Mouse (Mus musculus) adrenal gland, postnatal 4 days (tissue): ENCODE results near the gene Aldh3b1. TPM values are rescaled to one million over a fixed set of nuclear protein-coding genes. Genes with fewer than 3 reads are reported as not detected.
"Not testable (repeated sequence)": the region's sequence is repeated elsewhere in the genome, so short reads cannot be mapped to it uniquely, and the experiment has no call there.

Experiments
- DNase-seq, 2 experiments: peaks; one replicate each; pipeline ENCODE4 v3.0.0; 2021 to 2022; ENCODE audit warnings: low spot score in 2 of 2, mixed read lengths in 2 of 2
- long read RNA-seq, 2 experiments: library from polyadenylated mRNA; stranded (forward); transcript quantifications; one replicate each; pipeline ENCODE4 v2.0.0; 2021
- total RNA-seq, 2 experiments: library from RNA; stranded (reverse); gene quantifications; 2 replicates each; pipeline ENCODE4 v1.2.3; 2021

The Aldh3b1 gene
- total RNA-seq = 100 to 1,000 TPM; 117 to 121 TPM
- long read RNA-seq, experiment 1, transcript Aldh3b1-201 (10 exons, 1,924 nt) = major isoform, 186 of 226 reads
- long read RNA-seq, experiment 1, partial matches to known transcripts = 18 of 226 reads
- long read RNA-seq, experiment 1, other reads (novel, unspliced or antisense) = 22 of 226 reads
- long read RNA-seq, experiment 2, transcript Aldh3b1-201 (10 exons, 1,924 nt) = major isoform, 191 of 265 reads
- long read RNA-seq, experiment 2, partial matches to known transcripts = 45 of 265 reads
- long read RNA-seq, experiment 2, other reads (novel, unspliced or antisense) = 29 of 265 reads

GRCm38 (mm10) chr19:3929211-3929941 is at the start of gene Aldh3b1:
Aldh3b1 (minus strand) TSS chr19:3929808.
- peak; percentile 85 to 92 for DNase-seq

GRCm38 (mm10) chr19:3975866-3976265 is 46.3 kb upstream of the Aldh3b1 start:
- no peak for DNase-seq

- not testable (repeated sequence) for DNase-seq
These were observed 45.0 kb upstream of the Aldh3b1 start for GRCm38 (mm10) chr19:3974608-3975007.

- DNase-seq = no peak
These were observed 42.6 kb upstream of the Aldh3b1 start, which contains the start of gene Aldh3b2 for GRCm38 (mm10) chr19:3972229-3972628. Aldh3b2 (plus strand) TSS chr19:3972328.

GRCm38 (mm10) chr19:3967258-3967657 is 37.6 kb upstream of the Aldh3b1 start:
- DNase-seq = no peak

- DNase-seq = no peak
These were observed 36.9 kb upstream of the Aldh3b1 start for GRCm38 (mm10) chr19:3966330-3967075.

GRCm38 (mm10) chr19:3964030-3964429 is 34.4 kb upstream of the Aldh3b1 start:
- DNase-seq = no peak

- no peak for DNase-seq
These were observed 32.9 kb upstream of the Aldh3b1 start for GRCm38 (mm10) chr19:3962469-3962868.

- not testable (repeated sequence) for DNase-seq
These were observed 32.2 kb upstream of the Aldh3b1 start for GRCm38 (mm10) chr19:3961805-3962204.

- DNase-seq = no peak
These were observed 30.6 kb upstream of the Aldh3b1 start for GRCm38 (mm10) chr19:3960211-3960610.

- no peak for DNase-seq
These were observed 29.4 kb upstream of the Aldh3b1 start for GRCm38 (mm10) chr19:3959030-3959429.

GRCm38 (mm10) chr19:3958470-3958869 is 28.9 kb upstream of the Aldh3b1 start, which contains the start of gene Aldh3b3:
Aldh3b3 (plus strand) TSS chr19:3958645.
- no peak for DNase-seq

GRCm38 (mm10) chr19:3957296-3958036 is 27.9 kb upstream of the Aldh3b1 start:
- not testable (repeated sequence) for DNase-seq

GRCm38 (mm10) chr19:3955804-3956203 is 26.2 kb upstream of the Aldh3b1 start:
- no peak for DNase-seq

- no peak for DNase-seq
These were observed 25.4 kb upstream of the Aldh3b1 start for GRCm38 (mm10) chr19:3955033-3955432.

GRCm38 (mm10) chr19:3952099-3952498 is 22.5 kb upstream of the Aldh3b1 start:
- DNase-seq = no peak

- no peak for DNase-seq
These were observed 21.9 kb upstream of the Aldh3b1 start for GRCm38 (mm10) chr19:3951461-3951860.

GRCm38 (mm10) chr19:3950331-3950730 is 20.7 kb upstream of the Aldh3b1 start:
- no peak for DNase-seq

GRCm38 (mm10) chr19:3948546-3948945 is 18.9 kb upstream of the Aldh3b1 start:
- DNase-seq = no peak

GRCm38 (mm10) chr19:3947813-3948212 is 18.2 kb upstream of the Aldh3b1 start:
- no peak for DNase-seq

- peak in 1 of 2 experiments; percentile 49 for DNase-seq
These were observed 17.1 kb upstream of the Aldh3b1 start for GRCm38 (mm10) chr19:3946715-3947114.
